Mouse (Mus musculus) forebrain, embryonic 11.5 days (tissue): ENCODE data around the gene Asphd2. TPM values are rescaled to one million over a fixed set of nuclear protein-coding genes. Genes with fewer than 3 reads are reported as not detected.

Source experiments
- ATAC-seq: fragments of 200-750 bp; cut with Nextera tagmentation; replicated peaks from 2 replicates; pipeline ENCODE4 v1.8.0; 2017; ENCODE audit warnings: moderate TSS enrichment; ENCODE audit not compliant: low FRiP score
- DNase-seq: peaks from one replicate; pipeline ENCODE4 v3.0.0-alpha.2; 2017; ENCODE audit warnings: low spot score
- H3K27ac ChIP-seq: fragments of 300-500 bp; sonication (generic); 2 replicates; pipeline ENCODE4 v1.5.1; 2014; ENCODE audit warnings: low read depth, low read length
- H3K27me3 ChIP-seq: fragments of 300-500 bp; sonication (generic); 2 replicates; pipeline ENCODE4 v1.6.1; 2014; ENCODE audit warnings: mild to moderate bottlenecking, low read length, mixed read lengths; ENCODE audit not compliant: control insufficient read depth, insufficient read depth
- H3K36me3 ChIP-seq: fragments of 300-500 bp; sonication (generic); 2 replicates; pipeline ENCODE4 v1.6.1; 2014; ENCODE audit warnings: mild to moderate bottlenecking, low read length, moderate library complexity, mixed read lengths; ENCODE audit not compliant: control insufficient read depth, insufficient read depth
- H3K4me1 ChIP-seq: fragments of 300-500 bp; sonication (generic); replicated peaks from 2 replicates; pipeline ENCODE4 v1.6.1; 2014; ENCODE audit warnings: low read length, mixed read lengths; ENCODE audit not compliant: control insufficient read depth, insufficient read depth
- H3K4me2 ChIP-seq: fragments of 300-500 bp; sonication (generic); 2 replicates; pipeline ENCODE4 v1.6.1; 2014; ENCODE audit warnings: low read depth, mild to moderate bottlenecking, low read length, moderate library complexity, mixed read lengths; ENCODE audit not compliant: severe bottlenecking
- H3K4me3 ChIP-seq: fragments of 300-500 bp; sonication (generic); 2 replicates; pipeline ENCODE4 v1.5.1; 2014; ENCODE audit warnings: low read depth, low read length
- H3K9ac ChIP-seq: fragments of 300-500 bp; sonication (generic); 2 replicates; pipeline ENCODE4 v1.6.1; 2014; ENCODE audit warnings: low read length
- H3K9me3 ChIP-seq: fragments of 300-500 bp; sonication (generic); 2 replicates; pipeline ENCODE4 v1.6.1; 2016; ENCODE audit warnings: low read length, mixed read lengths; ENCODE audit not compliant: control insufficient read depth
- WGBS: fragments of 180-500 bp; shearing (Covaris S2); extraction: QIAGEN DNeasy Blood & Tissue Kit; methylation state at CpG from one replicate; pipeline ENCODE4 v1.1.7; 2014; 5-methylcytosine and 5-hydroxymethylcytosine counted together
- polyA plus RNA-seq: library from polyadenylated mRNA; unstranded; fragments of >200 nt; fragmentation: Nextera tagmentation; extraction: Ambion mirVana; gene quantifications from 2 replicates; pipeline ENCODE4 v1.2.1, GENCODE M21; 2014

Gene Asphd2
- polyA plus RNA-seq, 1 experiment from 2014 or later = 50.7 TPM

DNA sequence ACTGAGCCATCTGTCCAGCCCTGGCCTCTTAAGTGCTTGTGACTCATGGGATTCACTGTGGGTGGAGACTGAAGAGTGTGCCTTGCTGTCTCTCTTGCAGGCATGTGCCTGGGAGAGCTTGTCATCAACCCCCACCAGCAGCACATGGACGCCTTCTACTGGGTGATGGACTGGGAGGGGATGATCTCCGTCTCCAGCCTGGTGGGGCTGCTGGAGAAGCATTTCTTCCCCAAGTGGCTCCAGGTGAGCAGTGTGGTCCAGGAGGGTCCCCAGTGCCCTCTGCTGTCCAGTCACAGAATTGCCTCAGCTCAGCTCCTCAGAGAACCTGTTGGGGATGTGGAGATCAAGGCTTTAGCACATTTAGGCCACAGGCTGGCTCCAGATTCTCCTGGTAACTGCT is 59.2 kb downstream of the Asphd2 start:
- Histone ChIP-seq H3K36me3 (peaks cover 49% of the 10 kb centered on the region), H3K4me2 (no peak overlapping the region), H3K27ac (no peak overlapping the region), H3K4me3 (no peak overlapping the region), H3K9me3 (no peaks in the 10 kb centered on the region), H3K4me1 (no peaks in the 10 kb centered on the region), H3K27me3 (no peaks in the 10 kb centered on the region), H3K9ac (no peak overlapping the region)
- WGBS = 12% methylated on average over 2 of the region's 2 CpGs
- DNase-seq (peak; percentile 72), ATAC-seq (no peak)

Other genes starting within 250 kb of the Asphd2 start
- gene Cryba4, start 142.3 kb downstream of the Asphd2 start, polyA plus RNA-seq = 0.48 and 1.1 TPM in 2 replicates
- gene Crybb1, start 139.1 kb downstream of the Asphd2 start, polyA plus RNA-seq = 0.48 and 0.73 TPM in 2 replicates
- 30.9 and 34.3 TPM in 2 replicates for gene Tpst2, start 118.2 kb downstream of the Asphd2 start, polyA plus RNA-seq
- gene Tfip11, start 68.5 kb downstream of the Asphd2 start, polyA plus RNA-seq = 32.5 and 33.7 TPM in 2 replicates
- gene Srrd, start 51.8 kb downstream of the Asphd2 start, polyA plus RNA-seq = 46.1 and 52.2 TPM in 2 replicates
- gene Hps4, start 51.8 kb downstream of the Asphd2 start, polyA plus RNA-seq = 32.9 and 35.4 TPM in 2 replicates
- 0.29 TPM in 1 of 2 replicates, not detected in the other for gene Gm6583, start 38.8 kb downstream of the Asphd2 start, polyA plus RNA-seq
- gene Gm6588, start 54.6 kb upstream of the Asphd2 start, polyA plus RNA-seq = not detected in 2 replicates
- gene Sez6l, start 182.3 kb upstream of the Asphd2 start, polyA plus RNA-seq = 4.8 and 5.8 TPM in 2 replicates